Mouse (Mus musculus): Measurements from ENCODE around the gene Crip1. TPM values are rescaled to one million over a fixed set of nuclear protein-coding genes. Genes with fewer than 3 reads are reported as not detected.

Gene Crip1
- total and polyA plus RNA-seq, 3 experiments = 282 to 438 TPM; not detected in 1

GRCm38 (mm10) chr12:113155076-113155771 lies 9.1 kb downstream of the Crip1 start:
- Histone ChIP-seq H3K9me3 (replicated peaks; ENCODE audit: insufficient read depth, low read length) (no peaks in the 10 kb centered on the region), H3K27me3 (ENCODE audit: control insufficient read depth in 1 of 2, insufficient read depth in 2 of 2, low read length in 2 of 2) (no peaks in the 10 kb centered on the region), H3K4me1 (ENCODE audit: control insufficient read depth in 1 of 2, insufficient read depth in 2 of 2, low read length in 2 of 2) (peaks cover 9 to 29% of the 10 kb centered on the region in 2 experiments), H3K27ac (ENCODE audit: control insufficient read depth, low read depth, low read length) (peak overlapping the region; percentile 62), H3K4me3 (ENCODE audit: control insufficient read depth in 1 of 2, insufficient read depth in 1 of 2, low read depth in 2 of 2, low read length in 2 of 2) (peak overlapping the region; percentile 68 to 71), H3K79me2 (ENCODE audit: control insufficient read depth, insufficient read depth, low read length, poor library complexity) (peaks cover 10% of the 10 kb centered on the region), H3K36me3 (ENCODE audit: control insufficient read depth in 1 of 2, insufficient read depth in 2 of 2, low read length in 2 of 2) (peaks cover 0 to 14% of the 10 kb centered on the region in 2 experiments; a peak in 2 of 4 replicates), H3K9ac (ENCODE audit: control insufficient read depth, low read depth, low read length, poor library complexity, severe bottlenecking) (peak overlapping the region; percentile 74)
- peak; percentile 22; the same call in 1 of the 2 replicates for TF ChIP-seq TBP (IDR thresholded peaks at IDR 0.05; ENCODE audit: low read depth, low read length)
- peak in 1 of 2 experiments; percentile 33; a peak in 2 of 4 replicates for TF ChIP-seq POLR2A (IDR thresholded peaks at IDR 0.05; ENCODE audit: control insufficient read depth in 1 of 2, insufficient read depth in 1 of 2, low read depth in 1 of 2, low read length in 2 of 2, poor library complexity in 1 of 2)
- no peak for TF ChIP-seq USF1 (IDR thresholded peaks at IDR 0.05; ENCODE audit: low read depth, low read length)
- TF ChIP-seq ZNF384 (IDR thresholded peaks at IDR 0.05; ENCODE audit: low read depth, low read length) = no peak
- TF ChIP-seq ZC3H11A (IDR thresholded peaks at IDR 0.05; ENCODE audit: low read depth, low read length) = no peak
- no peak for TF ChIP-seq ZMIZ1 (IDR thresholded peaks at IDR 0.05; ENCODE audit: low read depth, low read length)
- TF ChIP-seq MYC (IDR thresholded peaks at IDR 0.05; ENCODE audit: low read depth, low read length) = no peak
- TF ChIP-seq POLR2AphosphoS2 (IDR thresholded peaks at IDR 0.05; ENCODE audit: low read length) = no peak
- no peak for DNase-seq (ENCODE audit: low read depth, low spot score)

- peaks cover 9 to 26% of the 10 kb centered on the region in 2 experiments for H3K4me1 ChIP-seq (ENCODE audit: control insufficient read depth in 1 of 2, insufficient read depth in 2 of 2, low read length in 2 of 2)
- peak within 1 kb of the TSS; percentile 74 for H3K9ac ChIP-seq (ENCODE audit: control insufficient read depth, low read depth, low read length, poor library complexity, severe bottlenecking)
- peaks cover 0 to 11% of the 10 kb centered on the region in 2 experiments; a peak in 2 of 4 replicates for H3K36me3 ChIP-seq (ENCODE audit: control insufficient read depth in 1 of 2, insufficient read depth in 2 of 2, low read length in 2 of 2)
- peak; percentile 24; the same call in 1 of the 2 replicates for TF ChIP-seq GATA1 (IDR thresholded peaks at IDR 0.05; ENCODE audit: low read depth, low read length)
- peak in 1 of 2 experiments; percentile 80; a peak in 2 of 4 replicates for TF ChIP-seq POLR2A (IDR thresholded peaks at IDR 0.05; ENCODE audit: control insufficient read depth in 1 of 2, insufficient read depth in 1 of 2, low read depth in 1 of 2, low read length in 2 of 2, poor library complexity in 1 of 2)
- TF ChIP-seq RCOR1 (IDR thresholded peaks at IDR 0.05; ENCODE audit: low read depth, low read length) = no peak
- no peak for TF ChIP-seq MYB (IDR thresholded peaks at IDR 0.05; ENCODE audit: low read depth, low read length)
- no peak for TF ChIP-seq MAX (IDR thresholded peaks at IDR 0.05; ENCODE audit: low read length)
- TF ChIP-seq CTCF (IDR thresholded peaks at IDR 0.05 in 2 of 3, conservative IDR thresholded peaks at IDR 0.05 in 1 of 3; ENCODE audit: control insufficient read depth in 1 of 3, insufficient read depth in 1 of 3, low read depth in 2 of 3, low read length in 3 of 3, poor library complexity in 1 of 3, severe bottlenecking in 1 of 3) = peak in 1 of 3 experiments; percentile 99; a peak in 2 of 6 replicates
- TF ChIP-seq USF1 (IDR thresholded peaks at IDR 0.05; ENCODE audit: low read depth, low read length) = no peak
- H3K27me3 ChIP-seq (ENCODE audit: control insufficient read depth in 1 of 2, insufficient read depth in 2 of 2, low read length in 2 of 2) = no peaks in the 10 kb centered on the region
- H3K9me3 ChIP-seq (replicated peaks; ENCODE audit: insufficient read depth, low read length) = no peaks in the 10 kb centered on the region
- peak within 1 kb of the TSS; percentile 62 for H3K27ac ChIP-seq (ENCODE audit: control insufficient read depth, low read depth, low read length)
- H3K79me2 ChIP-seq (ENCODE audit: control insufficient read depth, insufficient read depth, low read length, poor library complexity) = peaks cover 10% of the 10 kb centered on the region
- peak within 1 kb of the TSS; percentile 68 to 71 for H3K4me3 ChIP-seq (ENCODE audit: control insufficient read depth in 1 of 2, insufficient read depth in 1 of 2, low read depth in 2 of 2, low read length in 2 of 2)
- DNase-seq (ENCODE audit: low read depth, low spot score) = peak; percentile 100
Measured at GRCm38 (mm10) chr12:113155887-113156539, 9.9 kb downstream of the Crip1 start, which contains the start of gene Tedc1. Gene Tedc1 (plus strand): TSS chr12:113156421.
